Mouse (Mus musculus): ENCODE measurements around the gene Hist1h2ad.
"Not testable (repeated sequence)": the region's sequence is repeated elsewhere in the genome, so short reads cannot be mapped to it uniquely, and the experiment has no call there.

Gene Hist1h2ad

DNA sequence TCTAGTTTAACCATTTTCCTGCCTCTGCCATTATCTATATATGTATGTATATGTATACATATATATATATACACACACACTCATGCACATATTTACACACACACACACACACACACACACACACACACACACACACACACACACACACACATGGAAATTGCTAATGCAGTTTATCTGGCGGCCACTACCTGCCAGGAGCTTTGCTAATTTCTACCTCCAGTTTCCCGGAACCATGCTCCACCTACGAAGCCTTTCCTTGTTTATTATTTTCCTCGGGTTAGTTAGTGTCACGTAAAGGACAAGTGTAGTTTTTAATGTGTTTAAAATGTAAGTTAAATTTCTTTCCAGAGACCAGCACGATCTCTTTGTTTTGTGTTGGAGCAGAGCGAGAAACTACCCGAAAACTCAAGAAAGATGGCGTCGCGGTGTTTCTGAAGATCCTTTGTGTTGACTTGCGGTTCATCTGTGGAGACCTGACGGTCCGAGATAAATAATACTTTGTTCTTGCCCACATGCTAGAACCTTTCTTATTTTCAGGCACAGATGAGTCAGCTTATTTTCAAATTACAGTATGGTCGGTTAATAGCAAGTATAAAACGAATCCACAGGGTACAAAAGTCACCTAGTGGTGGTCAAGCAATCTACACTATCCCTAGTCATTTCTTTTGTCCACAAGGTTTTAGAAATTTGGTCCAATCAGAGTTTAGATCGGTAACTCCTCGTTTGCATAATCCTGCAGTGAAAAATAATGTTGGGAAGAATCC is 11.3 kb upstream of the Hist1h2ad start:
- DNase-seq (ENCODE audit: low spot score in 2 of 2): peak in 1 of 2 experiments; percentile 52

DNA sequence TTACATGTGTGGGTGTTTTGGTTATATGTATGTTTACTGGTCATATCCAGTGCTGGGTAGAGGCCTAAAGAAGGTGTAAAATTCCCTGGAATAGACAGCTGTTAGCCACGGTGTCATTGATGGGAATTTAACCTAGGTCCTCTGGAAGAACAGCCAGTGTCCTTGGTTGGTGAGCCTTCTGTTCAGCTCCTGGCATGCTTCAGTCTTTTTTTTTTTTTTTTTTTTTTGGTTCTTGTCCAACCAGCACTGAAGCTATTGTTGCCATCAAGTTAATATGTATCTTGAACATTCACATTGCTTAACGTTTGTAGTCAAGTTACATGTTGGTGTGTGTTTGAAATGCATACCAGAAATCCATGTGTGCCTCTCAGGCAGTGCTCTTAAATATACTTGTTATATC is 9.7 kb upstream of the Hist1h2ad start:
- no peak for DNase-seq (ENCODE audit: low spot score in 2 of 2)

DNA sequence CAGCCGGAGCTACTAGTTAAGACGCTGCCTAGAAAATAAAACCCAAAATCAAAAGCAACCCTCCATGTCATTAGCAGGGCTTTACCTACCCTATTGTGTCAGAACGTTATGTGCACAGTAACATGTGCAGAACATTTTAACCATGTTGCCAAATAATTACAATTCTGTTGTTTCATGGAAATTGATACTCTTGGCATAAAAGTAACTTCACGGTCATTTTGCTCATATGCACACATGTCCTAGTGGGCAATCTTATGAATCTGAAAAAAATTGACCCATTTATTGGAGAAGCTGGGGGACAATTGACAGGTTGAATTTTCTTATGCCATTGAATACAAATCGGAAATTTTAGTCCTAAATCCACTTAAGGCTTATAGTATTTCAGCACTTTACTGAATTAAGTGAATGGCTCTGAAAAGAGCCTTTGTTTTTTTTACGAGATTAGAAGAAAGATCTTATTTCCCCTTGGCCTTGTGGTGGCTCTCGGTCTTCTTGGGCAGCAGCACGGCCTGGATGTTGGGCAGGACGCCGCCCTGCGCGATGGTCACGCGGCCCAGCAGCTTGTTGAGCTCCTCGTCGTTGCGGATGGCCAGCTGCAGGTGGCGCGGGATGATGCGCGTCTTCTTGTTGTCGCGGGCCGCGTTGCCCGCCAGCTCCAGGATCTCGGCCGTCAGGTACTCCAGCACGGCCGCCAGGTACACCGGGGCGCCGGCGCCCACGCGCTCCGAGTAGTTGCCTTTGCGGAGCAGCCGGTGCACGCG is 3.7 kb upstream of the Hist1h2ad start:
- not testable (repeated sequence) for DNase-seq (ENCODE audit: low spot score in 2 of 2)

- peak; percentile 74 to 75 for DNase-seq (ENCODE audit: low spot score in 2 of 2)
Measured at GRCm38 (mm10) chr13:23571022-23571503, 3.1 kb upstream of the Hist1h2ad start, which contains the start of the genes Hist1h2ae and Hist1h2bg. Hist1h2ae (minus strand) TSS chr13:23571220. Hist1h2bg (plus strand) TSS chr13:23571396.

GRCm38 (mm10) chr13:23571504-23572217 is 2.5 kb upstream of the Hist1h2ad start:
- not testable (repeated sequence) for DNase-seq (ENCODE audit: low spot score in 2 of 2)

DNA sequence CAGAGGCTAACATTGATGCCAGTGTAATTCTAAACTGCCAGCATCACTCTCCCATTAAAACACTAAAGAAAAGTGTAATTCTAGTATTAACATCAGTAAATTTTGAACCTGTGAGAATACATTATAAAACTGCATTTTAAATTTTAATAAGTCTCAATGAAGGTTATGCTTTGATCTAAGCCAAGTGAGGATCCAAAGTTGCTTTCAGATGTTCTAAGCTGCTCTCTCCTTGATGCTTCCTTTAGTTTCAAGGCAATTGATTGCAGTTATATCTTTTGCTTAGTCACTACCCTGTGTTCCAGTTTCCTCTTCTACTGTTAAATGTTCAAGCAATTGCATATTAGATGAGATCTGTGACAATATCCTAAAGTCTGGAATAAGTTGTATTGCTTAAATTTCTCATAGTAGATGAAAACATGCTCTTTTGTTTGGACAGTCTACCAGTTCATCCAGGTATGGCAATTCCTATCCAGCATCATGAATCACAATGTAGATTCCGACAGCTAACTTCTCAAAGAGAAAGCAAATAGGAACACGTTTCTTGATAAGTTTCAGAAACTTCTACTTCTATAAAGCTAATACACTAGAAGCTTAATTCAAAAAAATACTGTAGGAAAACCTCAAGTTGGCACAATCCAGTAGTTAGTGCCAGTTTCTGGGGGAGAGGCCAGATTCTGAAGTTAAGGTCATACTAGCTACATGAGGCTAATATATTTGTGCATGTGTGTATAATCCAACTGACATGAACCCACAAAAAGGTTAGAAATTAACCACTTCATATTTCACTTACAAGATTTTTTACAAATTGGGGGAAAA is 1.8 kb upstream of the Hist1h2ad start:
- DNase-seq (ENCODE audit: low spot score in 2 of 2): no peak

DNA sequence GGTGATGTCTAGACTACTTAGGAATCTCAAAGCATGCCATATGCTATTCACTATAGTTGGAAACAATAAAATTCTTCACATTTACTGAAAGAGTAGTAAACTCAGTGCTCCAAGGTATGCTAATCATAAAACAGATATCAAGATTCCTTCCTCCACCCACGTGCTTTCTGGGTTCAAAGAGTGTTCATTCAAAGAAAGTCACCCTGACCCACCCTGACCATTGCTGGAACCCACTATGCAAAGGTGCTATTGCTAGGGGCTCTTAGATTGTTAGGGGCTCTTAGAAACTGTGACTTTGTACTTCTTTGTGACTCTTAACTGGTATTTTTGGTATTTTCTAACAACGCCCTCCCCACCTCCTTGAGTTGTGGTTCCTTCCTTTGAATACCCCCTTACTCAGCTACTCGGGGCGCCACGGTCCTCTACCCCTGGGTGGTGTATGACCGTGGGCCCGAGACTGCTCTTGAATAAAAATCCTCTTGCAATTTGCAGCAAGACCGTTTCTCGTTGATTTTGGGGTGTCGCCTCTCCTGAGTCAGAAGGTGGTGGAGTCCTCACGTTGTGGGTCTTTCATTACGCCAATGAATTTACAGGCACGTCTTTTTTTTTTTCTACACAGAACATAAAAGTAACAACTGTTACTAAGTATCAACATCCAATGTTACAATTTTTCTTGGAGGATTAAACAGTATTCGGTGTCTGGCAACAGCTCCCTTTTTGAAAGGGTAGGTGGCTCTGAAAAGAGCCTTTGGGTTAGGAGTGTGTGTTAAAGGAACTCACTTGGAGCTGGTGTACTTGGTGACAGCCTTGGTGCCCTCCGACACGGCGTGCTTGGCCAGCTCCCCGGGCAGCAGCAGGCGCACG is 915 bp upstream of the Hist1h2ad start:
- not testable (repeated sequence) for DNase-seq (ENCODE audit: low spot score in 2 of 2)

DNA sequence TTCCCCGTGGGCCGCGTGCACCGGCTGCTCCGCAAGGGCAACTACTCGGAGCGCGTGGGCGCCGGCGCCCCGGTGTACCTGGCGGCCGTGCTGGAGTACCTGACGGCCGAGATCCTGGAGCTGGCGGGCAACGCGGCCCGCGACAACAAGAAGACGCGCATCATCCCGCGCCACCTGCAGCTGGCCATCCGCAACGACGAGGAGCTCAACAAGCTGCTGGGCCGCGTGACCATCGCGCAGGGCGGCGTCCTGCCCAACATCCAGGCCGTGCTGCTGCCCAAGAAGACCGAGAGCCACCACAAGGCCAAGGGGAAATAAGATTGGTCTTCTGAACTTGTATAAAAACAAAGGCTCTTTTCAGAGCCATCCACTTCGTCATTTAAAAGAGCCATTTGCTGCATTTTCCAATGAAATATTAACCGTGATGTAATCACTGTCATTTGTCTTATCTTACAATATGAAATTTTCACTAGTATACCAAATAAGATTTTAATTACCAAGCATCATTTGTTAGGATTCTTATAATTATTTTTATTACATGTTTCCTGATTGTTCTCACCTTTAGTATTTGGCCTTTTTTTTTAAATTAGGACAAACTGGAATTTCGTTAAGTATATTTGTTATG is 477 bp downstream of the Hist1h2ad start:
- DNase-seq (ENCODE audit: low spot score in 2 of 2): not testable (repeated sequence)

GRCm38 (mm10) chr13:23575271-23575851 is 1.2 kb downstream of the Hist1h2ad start, which contains the start of gene Hist1h3d:
Hist1h3d (plus strand) TSS chr13:23575763.
- DNase-seq (ENCODE audit: low spot score in 2 of 2): peak; percentile 70 to 72

- DNase-seq (ENCODE audit: low spot score in 2 of 2): peak; percentile 18 to 33
Measured at GRCm38 (mm10) chr13:23575864-23576313, 1.7 kb downstream of the Hist1h2ad start.

- no peak for DNase-seq (ENCODE audit: low spot score in 2 of 2)
Measured at GRCm38 (mm10) chr13:23576351-23576881, 2.2 kb downstream of the Hist1h2ad start.

DNA sequence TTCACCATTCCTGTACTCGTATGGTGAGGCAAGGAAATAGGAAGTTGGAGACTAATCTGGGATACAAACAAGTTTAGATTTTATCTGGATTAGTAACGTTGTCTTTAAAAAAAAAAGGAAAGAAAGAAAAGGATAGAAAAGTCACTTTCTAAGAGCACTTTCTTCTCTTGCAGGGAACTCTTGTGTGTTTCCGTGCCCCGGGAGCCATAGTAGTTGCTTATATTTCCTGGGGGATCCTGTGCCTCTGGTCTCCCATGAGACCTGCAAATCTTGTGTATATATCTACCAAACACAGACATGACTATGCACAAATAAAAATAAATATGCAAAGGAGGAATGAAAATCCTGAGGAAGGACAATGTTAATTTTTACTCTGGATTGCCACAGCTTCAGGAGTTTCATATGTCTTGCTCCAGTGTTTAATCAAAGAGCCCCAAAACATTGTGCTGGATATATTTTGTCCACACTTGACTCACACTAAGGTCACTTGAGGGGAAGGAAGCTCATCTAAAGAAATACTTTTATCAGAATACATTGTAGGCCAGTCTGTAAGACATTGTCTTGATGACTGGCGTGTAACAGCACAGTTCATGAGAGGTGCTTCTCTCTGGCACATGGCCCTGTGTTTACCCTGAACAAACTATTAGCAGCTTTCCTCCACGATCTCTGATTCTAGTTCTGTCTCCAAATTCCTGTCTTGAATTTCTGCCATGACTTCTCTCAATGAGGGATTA is 2.9 kb downstream of the Hist1h2ad start:
- no peak for DNase-seq (ENCODE audit: low spot score in 2 of 2)

- no peak for DNase-seq (ENCODE audit: low spot score in 2 of 2)
Measured at GRCm38 (mm10) chr13:23577835-23578234, 3.7 kb downstream of the Hist1h2ad start.

- peak; percentile 99 for DNase-seq (ENCODE audit: low spot score in 2 of 2)
Measured at GRCm38 (mm10) chr13:23581408-23582218, 7.4 kb downstream of the Hist1h2ad start, which contains the start of gene Hist1h4d. Hist1h4d (plus strand) TSS chr13:23581598.

GRCm38 (mm10) chr13:23582219-23583056 is 8.3 kb downstream of the Hist1h2ad start:
- no peak for DNase-seq (ENCODE audit: low spot score in 2 of 2)

DNA sequence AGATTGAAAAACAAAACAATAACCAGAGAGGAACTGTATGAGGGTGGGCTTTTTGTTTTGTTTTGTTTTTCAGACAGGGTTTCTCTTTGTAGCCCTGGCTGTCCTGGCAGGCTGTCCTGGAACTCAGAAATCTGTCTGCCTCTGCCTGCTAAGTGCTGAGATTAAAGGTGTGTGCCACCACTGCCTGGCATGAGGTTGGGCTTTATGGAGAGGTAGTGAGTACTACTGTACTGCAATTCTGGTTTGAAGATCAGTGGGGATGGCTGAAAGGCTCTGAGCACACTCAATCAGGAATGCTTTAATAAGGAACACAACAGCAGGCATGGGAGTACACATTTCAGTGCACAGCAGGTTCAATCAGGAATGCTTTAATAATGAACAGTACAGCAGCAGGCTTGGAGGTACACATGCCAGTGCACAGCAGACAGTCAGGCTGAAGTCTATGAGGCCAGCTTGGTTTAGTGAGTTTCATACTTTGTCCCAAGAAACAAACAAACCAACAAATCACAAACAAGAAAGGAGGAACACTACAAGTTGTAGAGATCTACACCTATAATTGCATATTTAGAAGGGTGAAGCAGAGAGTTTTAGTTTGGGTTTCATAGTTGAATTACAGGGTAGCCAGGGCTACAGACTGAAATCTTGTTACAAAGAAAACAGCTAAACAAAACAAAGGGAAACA is 9.3 kb downstream of the Hist1h2ad start:
- no peak for DNase-seq (ENCODE audit: low spot score in 2 of 2)
